Mouse (Mus musculus) forebrain, embryonic 15.5 days (tissue): ENCODE data around the gene Zfp827. TPM values are rescaled to one million over a fixed set of nuclear protein-coding genes. Genes with fewer than 3 reads are reported as not detected.

Experiments
- ATAC-seq: fragments of 200-750 bp; cut with Nextera tagmentation; replicated peaks from 2 replicates; pipeline ENCODE4 v1.8.0; 2017; ENCODE audit warnings: mild to moderate bottlenecking, moderate TSS enrichment, moderate library complexity
- H3K27ac ChIP-seq: fragments of 300-500 bp; sonication (generic); replicated peaks from 2 replicates; pipeline ENCODE4 v1.5.1; 2015; ENCODE audit warnings: mild to moderate bottlenecking, inconsistent platforms
- H3K27me3 ChIP-seq: fragments of 300-500 bp; sonication (generic); 2 replicates; pipeline ENCODE4 v1.6.1; 2015; ENCODE audit warnings: inconsistent platforms
- H3K36me3 ChIP-seq: fragments of 300-500 bp; sonication (generic); 2 replicates; pipeline ENCODE4 v1.6.1; 2015; ENCODE audit warnings: mild to moderate bottlenecking, inconsistent platforms
- H3K4me1 ChIP-seq: fragments of 300-500 bp; sonication (generic); 2 replicates; pipeline ENCODE4 v1.6.1; 2015; ENCODE audit warnings: inconsistent platforms
- H3K4me2 ChIP-seq: fragments of 300-500 bp; sonication (generic); replicated peaks from 2 replicates; pipeline ENCODE4 v1.6.1; 2015; ENCODE audit warnings: mild to moderate bottlenecking, inconsistent platforms
- H3K4me3 ChIP-seq: fragments of 300-500 bp; sonication (generic); 2 replicates; pipeline ENCODE4 v1.5.1; 2015; ENCODE audit warnings: mild to moderate bottlenecking, inconsistent platforms
- H3K9ac ChIP-seq: fragments of 300-500 bp; sonication (generic); replicated peaks from 2 replicates; pipeline ENCODE4 v1.6.1; 2015; ENCODE audit warnings: mild to moderate bottlenecking, inconsistent platforms
- H3K9me3 ChIP-seq: fragments of 300-500 bp; sonication (generic); 2 replicates; pipeline ENCODE4 v1.6.1; 2016; ENCODE audit warnings: inconsistent platforms
- WGBS: fragments of 180-500 bp; shearing (Covaris S2); methylation state at CpG from one replicate; pipeline ENCODE4 v1.1.7; 2015; ENCODE audit warnings: mixed read lengths; 5-methylcytosine and 5-hydroxymethylcytosine counted together
- polyA plus RNA-seq: library from polyadenylated mRNA; unstranded; fragments of >200 nt; fragmentation: Nextera tagmentation; extraction: Ambion mirVana; gene quantifications from 2 replicates; pipeline ENCODE4 v1.2.1, GENCODE M21; 2015

The Zfp827 gene
- polyA plus RNA-seq, 1 experiment from 2014 or later = 10.9 TPM

DNA sequence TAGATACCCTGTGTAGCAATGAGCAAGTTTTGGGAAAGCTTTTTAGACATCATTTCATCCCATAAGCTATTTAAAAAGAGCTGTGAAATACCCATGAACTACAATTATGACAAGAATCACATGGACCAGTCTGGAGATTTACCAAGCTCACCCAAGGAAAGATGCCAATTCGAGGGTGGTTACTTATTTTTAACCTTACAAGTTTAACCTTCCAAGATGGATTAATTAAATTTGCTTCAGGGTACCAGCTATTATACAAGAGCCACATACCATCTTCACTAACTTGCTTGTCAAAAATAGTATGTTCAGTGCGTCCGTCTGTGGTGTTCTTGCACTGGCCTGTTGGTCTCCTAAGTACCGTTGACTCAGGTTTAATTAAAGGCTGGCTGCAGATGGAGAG, 123.4 kb downstream of the Zfp827 start:
- Histone ChIP-seq H3K4me2 (no peak overlapping the region), H3K27me3 (no peaks in the 10 kb centered on the region), H3K4me1 (no peaks in the 10 kb centered on the region), H3K36me3 (peaks cover 2% of the 10 kb centered on the region; the same call in 1 of the 2 replicates), H3K4me3 (no peak overlapping the region), H3K27ac (no peak overlapping the region), H3K9me3 (no peaks in the 10 kb centered on the region), H3K9ac (no peak overlapping the region)
- ATAC-seq = no peak
- 90% methylated on average over 4 of the region's 4 CpGs for WGBS

DNA sequence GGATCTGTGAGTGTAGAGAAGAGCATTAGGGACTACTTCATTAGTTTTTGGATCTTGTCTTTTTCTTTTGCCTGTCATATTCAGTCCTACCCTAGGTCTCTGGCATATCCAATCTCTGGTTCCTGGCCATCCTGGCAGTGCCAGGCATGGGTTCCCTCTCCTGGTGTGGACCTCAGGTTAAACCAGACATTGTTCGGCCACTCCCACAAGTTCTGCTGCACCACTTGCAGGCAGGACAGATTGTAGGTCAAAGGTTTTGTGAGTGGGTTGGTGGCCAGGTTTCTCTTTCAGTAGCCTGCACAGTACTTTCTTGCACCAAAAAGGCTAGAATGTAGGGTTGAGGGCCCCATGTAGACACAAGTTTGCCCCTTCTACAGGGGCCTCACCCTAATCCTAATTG, 125.0 kb downstream of the Zfp827 start:
- no peak overlapping the region for H3K4me3 ChIP-seq
- 98% methylated on average over 1 of the region's 1 CpGs for WGBS
- ATAC-seq = no peak

DNA sequence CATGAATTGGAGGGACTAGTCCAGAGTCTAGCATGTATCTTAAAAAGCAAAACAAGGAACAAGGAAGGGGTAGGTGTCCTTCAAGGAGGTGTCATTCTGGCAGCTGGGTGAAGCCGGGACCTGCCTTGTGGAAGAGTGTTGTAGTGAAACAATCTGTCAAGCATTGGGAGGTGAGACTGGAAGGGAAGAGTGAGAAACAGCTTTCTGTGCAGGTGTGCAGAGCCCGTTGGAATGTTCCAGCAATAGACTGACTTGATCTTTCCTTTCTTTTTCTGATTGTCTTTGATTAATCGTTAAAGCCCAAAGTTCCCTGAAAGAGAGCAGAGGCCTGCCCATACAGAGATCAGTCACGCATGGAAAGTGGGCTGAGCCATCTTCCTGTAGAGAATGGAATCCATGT, 125.4 kb downstream of the Zfp827 start:
- 74% methylated on average over 4 of the region's 4 CpGs for WGBS
- H3K4me2 ChIP-seq = no peak overlapping the region
- peaks cover 5% of the 10 kb centered on the region; the same call in 1 of the 2 replicates for H3K36me3 ChIP-seq
- H3K4me1 ChIP-seq = no peaks in the 10 kb centered on the region
- no peak overlapping the region for H3K27ac ChIP-seq
- H3K9ac ChIP-seq = no peak overlapping the region
- no peaks in the 10 kb centered on the region for H3K9me3 ChIP-seq
- no peak for ATAC-seq
- no peak overlapping the region for H3K4me3 ChIP-seq
- no peaks in the 10 kb centered on the region for H3K27me3 ChIP-seq

More for the DNA sequence above, 125.0 kb downstream of the Zfp827 start:
- Histone ChIP-seq H3K27ac (no peak overlapping the region), H3K4me1 (no peaks in the 10 kb centered on the region), H3K9me3 (no peaks in the 10 kb centered on the region), H3K27me3 (no peaks in the 10 kb centered on the region), H3K36me3 (peaks cover 5% of the 10 kb centered on the region; the same call in 1 of the 2 replicates), H3K4me2 (no peak overlapping the region), H3K9ac (no peak overlapping the region)

DNA sequence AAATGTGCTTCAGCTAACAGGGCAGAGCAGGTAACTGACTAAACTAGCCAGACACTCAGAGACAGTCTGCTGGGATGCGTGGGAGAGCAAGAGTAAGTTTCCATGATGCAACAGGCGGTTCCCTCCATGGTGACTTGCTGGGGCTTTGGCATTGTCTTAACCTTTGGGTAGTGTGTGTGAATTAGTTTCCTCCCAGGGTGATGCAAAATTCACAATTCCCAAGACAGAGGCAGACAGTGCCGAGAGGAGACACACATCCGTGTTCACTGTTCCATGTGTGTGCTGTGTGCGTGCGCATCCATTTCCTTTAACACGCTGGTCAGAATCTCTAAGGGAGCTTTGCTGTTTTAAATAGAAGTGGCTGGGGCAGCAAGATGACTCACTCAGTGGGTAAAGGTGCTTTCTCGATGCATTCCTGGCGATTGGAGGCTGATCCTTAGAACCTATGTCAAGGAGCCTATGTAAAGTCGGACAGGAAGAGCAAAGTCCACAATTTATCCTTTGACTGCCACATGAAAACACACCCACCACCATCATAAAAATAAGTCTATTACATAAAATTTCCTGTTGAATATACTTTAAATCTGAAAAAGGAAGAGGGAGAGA, 127.4 kb downstream of the Zfp827 start:
- Histone ChIP-seq H3K4me3 (no peak overlapping the region), H3K4me1 (no peaks in the 10 kb centered on the region), H3K27me3 (no peaks in the 10 kb centered on the region), H3K9ac (no peak overlapping the region), H3K4me2 (no peak overlapping the region), H3K36me3 (peaks cover 5% of the 10 kb centered on the region; the same call in 1 of the 2 replicates), H3K9me3 (no peaks in the 10 kb centered on the region), H3K27ac (no peak overlapping the region)
- WGBS = 92% methylated on average over 10 of the region's 10 CpGs
- ATAC-seq = no peak

DNA sequence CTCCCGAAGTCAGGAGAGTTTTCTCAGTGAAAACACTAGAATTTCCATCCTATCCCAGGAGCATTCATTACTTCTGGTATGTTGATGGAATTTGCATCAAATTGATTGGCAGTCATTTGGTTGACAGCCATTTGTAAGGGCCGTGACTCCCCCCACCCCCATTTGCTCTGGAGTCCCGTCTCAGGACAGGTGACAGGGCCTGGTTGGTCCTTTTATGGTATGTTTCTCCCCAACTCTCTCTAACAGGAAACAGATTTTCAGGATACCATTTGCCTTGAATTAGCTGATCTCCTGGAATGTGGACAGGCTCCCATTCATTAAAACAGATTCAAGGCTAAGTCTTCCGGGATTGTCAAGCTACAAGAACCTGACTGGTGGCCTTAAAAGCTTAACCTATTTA, 129.1 kb downstream of the Zfp827 start:
- 71% methylated on average over 4 of the region's 4 CpGs for WGBS
- H3K36me3 ChIP-seq = peaks cover 5% of the 10 kb centered on the region; the same call in 1 of the 2 replicates

DNA sequence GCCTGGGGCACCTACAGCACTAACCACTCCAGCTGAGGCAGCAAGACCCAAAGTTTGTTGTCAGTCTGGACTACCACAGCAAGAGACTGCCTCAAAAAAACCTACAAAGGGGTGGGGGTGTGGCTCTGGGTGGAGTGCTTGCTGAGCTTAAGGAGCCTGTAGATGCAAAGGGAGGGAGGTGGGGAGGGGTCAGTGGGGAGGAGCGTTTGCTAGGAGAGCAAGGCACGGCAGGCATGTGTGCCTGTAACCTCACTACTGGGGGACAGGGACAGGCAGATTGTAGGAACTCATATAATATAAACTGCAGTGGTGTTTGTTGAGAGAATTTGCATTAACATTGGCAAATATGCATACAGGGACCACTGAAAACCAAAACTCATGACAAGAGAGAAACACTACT, 130.1 kb downstream of the Zfp827 start:
- Histone ChIP-seq H3K4me3 (no peak overlapping the region), H3K9ac (no peak overlapping the region), H3K4me1 (peaks cover 6% of the 10 kb centered on the region), H3K27me3 (no peaks in the 10 kb centered on the region), H3K27ac (no peak overlapping the region), H3K36me3 (peaks cover 5% of the 10 kb centered on the region; the same call in 1 of the 2 replicates), H3K4me2 (no peak overlapping the region), H3K9me3 (no peaks in the 10 kb centered on the region)
- ATAC-seq = no peak
- 40% methylated on average over 2 of the region's 2 CpGs for WGBS

More for the DNA sequence above, 129.1 kb downstream of the Zfp827 start:
- ATAC-seq = no peak
- Histone ChIP-seq H3K4me2 (no peak overlapping the region), H3K27me3 (no peaks in the 10 kb centered on the region), H3K4me3 (no peak overlapping the region), H3K9me3 (no peaks in the 10 kb centered on the region), H3K27ac (no peak overlapping the region), H3K4me1 (no peaks in the 10 kb centered on the region), H3K9ac (no peak overlapping the region)

DNA sequence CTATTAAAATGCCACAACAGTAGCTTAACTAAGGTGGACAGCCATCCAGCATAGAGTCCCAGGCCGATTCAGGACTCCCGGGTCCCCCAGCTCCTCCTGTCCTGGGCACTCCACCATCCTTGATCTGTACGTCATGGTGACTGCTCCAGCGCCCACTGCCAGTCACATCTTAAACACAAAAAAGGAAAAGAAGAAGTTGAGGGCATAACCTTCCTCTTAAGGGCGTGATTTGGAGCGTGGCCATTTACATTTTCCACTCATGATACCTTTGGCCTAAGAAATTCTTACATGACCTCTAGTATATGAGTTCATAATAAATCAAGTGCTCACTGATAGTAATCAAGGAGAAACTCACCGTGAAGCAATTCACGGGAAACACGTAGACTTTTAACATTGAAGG, 131.2 kb downstream of the Zfp827 start:
- Histone ChIP-seq H3K9me3 (no peaks in the 10 kb centered on the region), H3K4me1 (peaks cover 16% of the 10 kb centered on the region), H3K36me3 (peaks cover 5% of the 10 kb centered on the region; the same call in 1 of the 2 replicates), H3K4me3 (no peak overlapping the region), H3K9ac (no peak overlapping the region), H3K27me3 (no peaks in the 10 kb centered on the region), H3K27ac (no peak overlapping the region), H3K4me2 (no peak overlapping the region)
- WGBS = 96% methylated on average over 9 of the region's 9 CpGs
- ATAC-seq = no peak

DNA sequence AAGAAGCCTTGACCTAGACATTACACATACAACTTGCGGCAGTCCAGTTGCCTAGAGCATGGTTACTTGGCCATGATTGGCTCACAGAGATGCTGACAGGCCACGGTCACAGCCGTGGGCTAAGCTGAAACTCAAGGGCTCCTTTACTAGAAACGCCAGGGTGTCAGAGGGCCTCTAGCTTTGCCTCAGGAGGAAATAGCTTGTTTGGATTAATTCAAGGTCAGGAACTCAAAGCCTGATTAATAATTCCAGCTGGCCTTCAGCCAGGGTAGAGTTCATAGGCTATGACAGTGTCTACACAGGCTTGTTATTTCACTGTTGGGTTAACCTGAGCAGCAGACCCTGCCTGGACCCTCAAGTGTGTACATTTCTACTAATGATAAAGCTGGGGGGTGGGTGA, 132.1 kb downstream of the Zfp827 start:
- H3K9ac ChIP-seq = no peak overlapping the region
- no peak overlapping the region for H3K4me3 ChIP-seq
- peaks cover 5% of the 10 kb centered on the region; the same call in 1 of the 2 replicates for H3K36me3 ChIP-seq
- H3K4me2 ChIP-seq = no peak overlapping the region
- ATAC-seq = no peak
- H3K27ac ChIP-seq = no peak overlapping the region
- H3K9me3 ChIP-seq = no peaks in the 10 kb centered on the region
- H3K4me1 ChIP-seq = peaks cover 24% of the 10 kb centered on the region
- WGBS = 74% methylated on average over 4 of the region's 4 CpGs
- no peaks in the 10 kb centered on the region for H3K27me3 ChIP-seq

DNA sequence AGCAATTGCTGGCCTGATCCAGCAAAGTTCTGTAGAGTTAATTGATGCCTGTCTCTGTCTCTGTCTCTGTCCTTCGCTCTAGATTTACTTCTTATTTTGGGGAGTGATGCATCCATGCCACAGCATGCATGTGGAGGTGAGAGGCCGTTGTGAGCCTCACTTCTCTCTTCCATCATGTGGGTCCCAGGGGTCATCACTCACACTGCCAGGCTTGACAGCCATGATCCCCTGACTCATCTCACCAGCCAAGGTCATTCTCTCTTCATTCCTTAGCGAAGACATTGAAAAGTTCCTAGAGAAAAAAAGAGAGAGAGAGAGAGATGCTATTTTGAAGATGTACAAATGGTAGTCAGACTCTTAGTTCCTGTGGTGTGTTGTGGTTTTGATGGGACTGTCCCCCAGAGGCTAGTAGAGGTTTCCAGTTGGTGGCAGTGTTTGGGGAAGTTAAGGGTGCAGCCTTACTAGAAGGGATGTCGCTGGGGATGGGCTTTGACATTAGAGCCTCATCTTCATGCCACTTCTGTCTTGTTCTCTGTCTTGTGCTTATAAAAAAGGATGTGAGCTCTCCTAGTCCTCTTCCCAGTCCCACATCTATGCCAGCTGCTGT, 133.0 kb downstream of the Zfp827 start:
- Histone ChIP-seq H3K9ac (no peak overlapping the region), H3K9me3 (no peaks in the 10 kb centered on the region), H3K4me3 (no peak overlapping the region), H3K27ac (no peak overlapping the region), H3K4me2 (no peak overlapping the region), H3K4me1 (peaks cover 26% of the 10 kb centered on the region), H3K27me3 (no peaks in the 10 kb centered on the region), H3K36me3 (peaks cover 5% of the 10 kb centered on the region; the same call in 1 of the 2 replicates)
- ATAC-seq = no peak
- WGBS = 91% methylated on average over 4 of the region's 4 CpGs

DNA sequence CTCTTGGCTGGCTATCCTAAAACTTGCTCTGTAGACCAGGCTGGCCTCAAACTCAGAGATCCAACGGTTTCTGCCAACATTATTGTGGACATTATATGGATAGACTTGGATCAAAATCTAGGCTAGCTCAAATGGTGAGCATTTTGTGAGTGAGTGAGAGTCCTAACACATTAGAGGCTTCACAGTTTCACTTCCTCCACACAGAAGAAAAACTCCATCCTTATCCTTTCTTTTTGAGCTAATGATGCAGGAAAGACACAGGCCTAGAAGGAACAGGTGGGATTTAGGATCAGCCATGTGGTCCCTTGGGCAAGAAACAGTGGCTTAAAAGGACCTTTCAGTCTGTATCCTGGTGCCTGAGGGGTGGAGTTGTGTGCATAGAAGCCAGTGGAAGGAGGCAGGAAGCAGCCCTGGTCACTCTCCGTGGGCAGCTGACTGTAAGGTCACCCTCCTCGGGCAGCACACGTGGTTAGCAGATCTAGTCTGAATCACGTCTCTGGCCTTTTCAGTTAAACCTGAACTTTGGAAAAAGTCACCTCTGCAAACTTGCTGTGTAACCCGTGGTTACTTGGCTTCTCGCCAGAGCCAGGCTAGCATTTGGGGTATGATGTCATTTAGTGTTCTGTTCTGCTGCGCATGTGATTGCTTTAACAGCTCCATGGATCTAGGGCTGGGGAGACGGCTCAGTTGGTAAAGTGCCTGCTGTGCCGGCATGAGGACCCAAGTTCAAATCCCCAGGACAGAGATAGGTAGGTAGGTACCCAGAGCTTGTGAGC, 134.5 kb downstream of the Zfp827 start:
- peaks cover 26% of the 10 kb centered on the region for H3K4me1 ChIP-seq
- H3K27me3 ChIP-seq = no peaks in the 10 kb centered on the region
- no peaks in the 10 kb centered on the region for H3K36me3 ChIP-seq
- H3K4me3 ChIP-seq = no peak overlapping the region
- 0 out of 2 replicates have a peak, but pooled peaks have one; percentile 51 for ATAC-seq
- H3K4me2 ChIP-seq = no peak overlapping the region
- no peak overlapping the region for H3K27ac ChIP-seq
- H3K9ac ChIP-seq = no peak overlapping the region
- H3K9me3 ChIP-seq = no peaks in the 10 kb centered on the region
- 36% methylated on average over 10 of the region's 10 CpGs for WGBS

DNA sequence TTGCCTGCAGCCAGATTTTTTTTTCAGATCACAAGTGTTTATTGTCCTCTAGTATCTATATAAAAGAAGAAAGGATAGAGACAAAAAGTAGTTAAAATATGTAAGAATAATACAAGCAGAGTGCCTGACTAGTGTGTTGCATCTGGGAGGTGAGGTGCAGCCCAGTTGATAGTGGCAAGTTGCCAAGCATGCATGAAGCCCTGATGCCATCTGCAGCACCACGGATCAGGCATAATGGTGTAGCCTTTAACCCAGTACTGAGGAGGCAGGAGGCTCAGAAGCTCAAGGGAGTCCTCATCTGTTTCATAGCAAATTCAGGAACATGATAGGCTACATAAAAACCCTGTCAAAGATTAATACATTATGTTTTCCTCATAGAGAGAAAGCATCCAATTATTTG, 136.1 kb downstream of the Zfp827 start:
- H3K4me2 ChIP-seq = no peak overlapping the region
- peak overlapping the region; percentile 63 for H3K27ac ChIP-seq
- 3% methylated on average over 1 of the region's 1 CpGs for WGBS
- ATAC-seq = no peak
- no peaks in the 10 kb centered on the region for H3K27me3 ChIP-seq
- peaks cover 26% of the 10 kb centered on the region for H3K4me1 ChIP-seq
- H3K9ac ChIP-seq = no peak overlapping the region
- no peaks in the 10 kb centered on the region for H3K36me3 ChIP-seq
- no peaks in the 10 kb centered on the region for H3K9me3 ChIP-seq
- no peak overlapping the region for H3K4me3 ChIP-seq

DNA sequence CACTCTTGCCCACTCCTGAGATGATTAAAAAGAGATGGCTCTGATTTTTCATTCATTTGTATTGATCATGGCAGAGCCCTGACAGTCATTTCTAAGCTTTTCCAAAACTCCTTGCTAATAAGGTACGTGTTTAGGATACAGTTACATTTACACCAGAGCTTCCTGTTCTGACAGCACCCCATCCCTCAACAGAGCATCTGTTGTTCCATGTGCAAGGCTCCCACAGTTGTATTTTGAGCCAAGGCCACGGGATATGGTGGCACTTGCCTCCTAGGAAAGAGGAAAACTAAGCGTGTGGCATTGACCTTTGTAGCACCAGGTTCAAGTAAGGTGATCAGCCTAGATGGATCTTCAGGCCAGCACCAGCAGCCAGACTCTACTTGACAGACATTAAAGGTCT, 137.0 kb downstream of the Zfp827 start:
- Histone ChIP-seq H3K27me3 (no peaks in the 10 kb centered on the region), H3K27ac (peak overlapping the region; percentile 63), H3K9ac (no peak overlapping the region), H3K36me3 (no peaks in the 10 kb centered on the region), H3K4me3 (no peak overlapping the region), H3K4me1 (peaks cover 26% of the 10 kb centered on the region), H3K9me3 (no peaks in the 10 kb centered on the region), H3K4me2 (no peak overlapping the region)
- ATAC-seq = peak; percentile 44; the same call in 1 of the 2 replicates
- WGBS = 63% methylated on average over 3 of the region's 3 CpGs
